Mouse (Mus musculus) MEL (cell line): ENCODE measurements around the gene Dlg5. TPM values are rescaled to one million over a fixed set of nuclear protein-coding genes. Genes with fewer than 3 reads are reported as not detected.

Source experiments
- DNase-seq: peaks from one replicate; pipeline ENCODE4 v3.0.0; 2011; ENCODE audit warnings: low read depth, low spot score
- H3K27ac ChIP-seq: 2 replicates; pipeline ENCODE4 v1.5.1; 2012; ENCODE audit warnings: low read depth, mild to moderate bottlenecking, control low read depth, low read length, moderate library complexity; ENCODE audit not compliant: control insufficient read depth
- H3K27me3 ChIP-seq, 2 experiments: fragments of 150-350 bp in 1 of 2; sonication (generic) in 1 of 2; 2 replicates each; pipeline ENCODE4 v1.6.1; 2012; ENCODE audit warnings: low read length in 2 of 2, mild to moderate bottlenecking in 2 of 2, improper control_type of control experiment in 1 of 2, moderate library complexity in 1 of 2; ENCODE audit not compliant: insufficient read depth in 2 of 2, control insufficient read depth in 1 of 2
- H3K36me3 ChIP-seq, 2 experiments: 2 replicates each; pipeline ENCODE4 v1.6.1; 2012 to 2014; ENCODE audit warnings: low read length in 2 of 2, improper control_type of control experiment in 1 of 2, inconsistent platforms in 1 of 2, mild to moderate bottlenecking in 1 of 2; ENCODE audit not compliant: insufficient read depth in 2 of 2, control insufficient read depth in 1 of 2
- H3K4me1 ChIP-seq, 2 experiments: fragments of 150-350 bp in 1 of 2; sonication (generic) in 1 of 2; 2 replicates each; pipeline ENCODE4 v1.6.1; 2012; ENCODE audit warnings: low read length in 2 of 2, improper control_type of control experiment in 1 of 2, mild to moderate bottlenecking in 1 of 2; ENCODE audit not compliant: insufficient read depth in 2 of 2, control insufficient read depth in 1 of 2
- H3K4me3 ChIP-seq, 2 experiments: fragments of 150-350 bp in 1 of 2; sonication (generic) in 1 of 2; 2 replicates each; pipeline ENCODE4 v1.5.1; 2012; ENCODE audit warnings: low read depth in 2 of 2, low read length in 2 of 2, mild to moderate bottlenecking in 2 of 2, moderate library complexity in 2 of 2, control low read depth in 1 of 2, improper control_type of control experiment in 1 of 2; ENCODE audit not compliant: control insufficient read depth in 1 of 2, insufficient read depth in 1 of 2
- H3K79me2 ChIP-seq: 2 replicates; pipeline ENCODE4 v1.6.1; 2012; ENCODE audit warnings: mild to moderate bottlenecking, low read length, moderate library complexity; ENCODE audit not compliant: control insufficient read depth, poor library complexity, insufficient read depth
- H3K9ac ChIP-seq: 2 replicates; pipeline ENCODE4 v1.6.1; 2012; ENCODE audit warnings: low read depth, mild to moderate bottlenecking, control low read depth, low read length, moderate library complexity; ENCODE audit not compliant: control insufficient read depth, poor library complexity, severe bottlenecking
- H3K9me3 ChIP-seq: fragments of 150-350 bp; sonication (generic); replicated peaks from 2 replicates; pipeline ENCODE4 v1.6.1; 2012; ENCODE audit warnings: mild to moderate bottlenecking, low read length, improper control_type of control experiment, moderate library complexity; ENCODE audit not compliant: insufficient read depth
- E2F4 ChIP-seq: IDR thresholded peaks from 2 replicates; pipeline ENCODE4 v1.6.1; 2011; ENCODE audit warnings: low read depth, low read length, improper control_type of control experiment, borderline replicate concordance
- EP300 ChIP-seq, 2 experiments: IDR thresholded peaks; 2 replicates each; pipeline ENCODE4 v1.6.1; 2011; ENCODE audit warnings: improper control_type of control experiment in 2 of 2, low read length in 2 of 2, low read depth in 1 of 2, mild to moderate bottlenecking in 1 of 2
- GATA1 ChIP-seq: IDR thresholded peaks from 2 replicates; pipeline ENCODE4 v1.6.1; 2011; ENCODE audit warnings: low read depth, low read length, improper control_type of control experiment
- JUND ChIP-seq: IDR thresholded peaks from 2 replicates; pipeline ENCODE4 v1.6.1; 2011; ENCODE audit warnings: low read depth, mild to moderate bottlenecking, improper control_type of control experiment, low read length
- KAT2A ChIP-seq: conservative IDR thresholded peaks from 2 replicates; pipeline ENCODE4 v1.6.1; 2012; ENCODE audit warnings: low read depth, low read length, improper control_type of control experiment, inconsistent platforms
- MAZ ChIP-seq: IDR thresholded peaks from 2 replicates; pipeline ENCODE4 v1.6.1; 2012; ENCODE audit warnings: low read depth, mild to moderate bottlenecking, inconsistent platforms, low read length, improper control_type of control experiment
- MXI1 ChIP-seq: IDR thresholded peaks from 2 replicates; pipeline ENCODE4 v1.6.1; 2011; ENCODE audit warnings: mild to moderate bottlenecking, low read depth, low read length, improper control_type of control experiment
- MYB ChIP-seq: IDR thresholded peaks from 2 replicates; pipeline ENCODE4 v1.6.1; 2011; ENCODE audit warnings: mild to moderate bottlenecking, low read depth, low read length, improper control_type of control experiment
- MYC ChIP-seq: IDR thresholded peaks from 2 replicates; pipeline ENCODE4 v1.6.1; 2011; ENCODE audit warnings: low read depth, mild to moderate bottlenecking, low read length, improper control_type of control experiment, moderate library complexity
- NELFE ChIP-seq: IDR thresholded peaks from 2 replicates; pipeline ENCODE4 v1.6.1; 2011; ENCODE audit warnings: low read depth, low read length, improper control_type of control experiment
- NRF1 ChIP-seq: IDR thresholded peaks from 2 replicates; pipeline ENCODE4 v1.6.1; 2014; ENCODE audit warnings: low read depth, mild to moderate bottlenecking, inconsistent platforms, low read length, improper control_type of control experiment, moderate library complexity; ENCODE audit not compliant: poor library complexity, insufficient read depth, severe bottlenecking
- POLR2A ChIP-seq, 2 experiments: IDR thresholded peaks; 2 replicates each; pipeline ENCODE4 v1.6.1; 2011 to 2012; ENCODE audit warnings: low read length in 2 of 2, mild to moderate bottlenecking in 2 of 2, control low read depth in 1 of 2, improper control_type of control experiment in 1 of 2, low read depth in 1 of 2, moderate library complexity in 1 of 2; ENCODE audit not compliant: control insufficient read depth in 1 of 2, insufficient read depth in 1 of 2, poor library complexity in 1 of 2
- RAD21 ChIP-seq: IDR thresholded peaks from 2 replicates; pipeline ENCODE4 v1.6.1; 2011; ENCODE audit warnings: mild to moderate bottlenecking, low read depth, low read length, improper control_type of control experiment
- SIN3A ChIP-seq: IDR thresholded peaks from 2 replicates; pipeline ENCODE4 v1.6.1; 2012; ENCODE audit warnings: low read length, improper control_type of control experiment, inconsistent platforms
- USF1 ChIP-seq: IDR thresholded peaks from 2 replicates; pipeline ENCODE4 v1.6.1; 2014; ENCODE audit warnings: low read depth, mild to moderate bottlenecking, inconsistent platforms, low read length, improper control_type of control experiment, moderate library complexity
- USF2 ChIP-seq, 2 experiments: IDR thresholded peaks; 2 replicates each; pipeline ENCODE4 v1.6.1; 2011 to 2012; ENCODE audit warnings: improper control_type of control experiment in 2 of 2, low read length in 2 of 2, borderline replicate concordance in 1 of 2, inconsistent platforms in 1 of 2, low read depth in 1 of 2, mild to moderate bottlenecking in 1 of 2; ENCODE audit not compliant: insufficient read depth in 1 of 2
- ZC3H11A ChIP-seq: IDR thresholded peaks from 2 replicates; pipeline ENCODE4 v1.6.1; 2012; ENCODE audit warnings: low read depth, mild to moderate bottlenecking, inconsistent platforms, low read length, improper control_type of control experiment
- ZKSCAN1 ChIP-seq: IDR thresholded peaks from 2 replicates; pipeline ENCODE4 v1.6.1; 2012; ENCODE audit warnings: low read depth, mild to moderate bottlenecking, inconsistent platforms, low read length, improper control_type of control experiment, moderate library complexity
- ZMIZ1 ChIP-seq: IDR thresholded peaks from 2 replicates; pipeline ENCODE4 v1.6.1; 2012; ENCODE audit warnings: low read depth, mild to moderate bottlenecking, inconsistent platforms, low read length, improper control_type of control experiment, moderate library complexity
- ZNF384 ChIP-seq: IDR thresholded peaks from 2 replicates; pipeline ENCODE4 v1.6.1; 2012; ENCODE audit warnings: low read depth, mild to moderate bottlenecking, inconsistent platforms, low read length, improper control_type of control experiment
- polyA plus RNA-seq, 2 experiments: library from polyadenylated mRNA; stranded (reverse) in 1 of 2; unstranded in 1 of 2; fragments of >175 nt in 1 of 2; fragments of >200 nt in 1 of 2; gene quantifications; 2 replicates each; pipeline versions ENCODE4 v1.2.1 to v1.2.4; 2012; ENCODE audit warnings: low replicate concordance in 2 of 2, low read depth in 1 of 2; ENCODE audit not compliant: insufficient read length in 2 of 2, insufficient read depth in 1 of 2, missing spikeins in 1 of 2
- total RNA-seq: library from RNA; depleted of rRNA; stranded (reverse); fragments of 300-350 nt; gene quantifications from 2 replicates; pipeline ENCODE4 v1.2.3, GENCODE M21; 2012

Gene Dlg5
- total and polyA plus RNA-seq, 3 experiments, result not detected

DNA sequence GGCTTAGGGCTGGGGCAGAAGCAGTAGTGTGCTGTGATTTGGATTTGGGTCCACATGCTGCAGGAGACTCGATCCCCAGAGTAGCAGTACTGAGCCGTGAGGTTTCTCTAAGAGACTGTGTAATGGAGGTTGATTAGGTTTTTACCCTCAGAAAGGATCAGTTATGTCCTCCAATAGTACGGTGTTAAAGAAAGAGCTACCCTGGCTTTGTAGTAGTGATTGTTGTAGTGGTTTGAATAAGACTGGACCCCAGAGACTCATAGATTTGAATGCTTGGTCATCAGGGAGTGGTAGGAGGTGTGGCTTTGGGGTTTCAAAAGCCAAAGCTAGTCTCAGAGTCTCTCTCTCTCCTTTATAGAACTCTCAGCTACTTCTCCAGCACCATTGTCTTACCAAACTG is 100.9 kb downstream of the Dlg5 start:
- H3K79me2 ChIP-seq, result no peaks in the 10 kb centered on the region
- H3K4me3 ChIP-seq, result no peak overlapping the region
- no peaks in the 10 kb centered on the region for H3K4me1 ChIP-seq
- no peak overlapping the region for H3K27ac ChIP-seq
- no peak overlapping the region for H3K9ac ChIP-seq
- no peak for TF ChIP-seq USF1
- no peak for TF ChIP-seq EP300 (IDR thresholded peaks at IDR 0.05; ENCODE audit: low read depth in 1 of 2, low read length in 2 of 2)
- no peak for TF ChIP-seq ZNF384
- TF ChIP-seq RAD21, result no peak
- no peak for TF ChIP-seq ZMIZ1
- TF ChIP-seq E2F4, result no peak
- no peak for TF ChIP-seq ZC3H11A
- no peak for TF ChIP-seq USF2 (IDR thresholded peaks at IDR 0.05; ENCODE audit: borderline replicate concordance in 1 of 2, insufficient read depth in 1 of 2, low read depth in 1 of 2, low read length in 2 of 2)
- TF ChIP-seq JUND, result no peak
- no peak for TF ChIP-seq MAZ
- no peak for TF ChIP-seq MYB
- no peaks in the 10 kb centered on the region for H3K9me3 ChIP-seq
- no peaks in the 10 kb centered on the region for H3K27me3 ChIP-seq
- no peak for DNase-seq
- H3K36me3 ChIP-seq, result no peaks in the 10 kb centered on the region

- DNase-seq, result no peak
- Histone ChIP-seq H3K27ac (no peak overlapping the region), H3K4me1 (no peaks in the 10 kb centered on the region), H3K4me3 (no peak overlapping the region), H3K9ac (no peak overlapping the region), H3K9me3 (no peaks in the 10 kb centered on the region), H3K27me3 (no peaks in the 10 kb centered on the region), H3K79me2 (no peaks in the 10 kb centered on the region), H3K36me3 (no peaks in the 10 kb centered on the region)
- no peak for TF ChIP-seq KAT2A
Observed at GRCm38 (mm10) chr14:24144421-24144820, 101.3 kb downstream of the Dlg5 start.

- Histone ChIP-seq H3K27ac (no peak overlapping the region), H3K4me3 (no peak overlapping the region), H3K27me3 (no peaks in the 10 kb centered on the region), H3K36me3 (no peaks in the 10 kb centered on the region), H3K9ac (no peak overlapping the region), H3K79me2 (no peaks in the 10 kb centered on the region), H3K9me3 (no peaks in the 10 kb centered on the region), H3K4me1 (no peaks in the 10 kb centered on the region)
- no peak for DNase-seq
- TF ChIP-seq MAZ (no peak), MYC (no peak), MXI1 (no peak), GATA1 (no peak), POLR2A (IDR thresholded peaks at IDR 0.05; ENCODE audit: control insufficient read depth in 1 of 2, insufficient read depth in 1 of 2, low read depth in 1 of 2, low read length in 2 of 2, poor library complexity in 1 of 2) (no peak), NELFE (no peak), ZKSCAN1 (no peak), ZC3H11A (no peak), NRF1 (no peak), SIN3A (no peak), E2F4 (no peak)
Observed at GRCm38 (mm10) chr14:24142926-24143430, 102.7 kb downstream of the Dlg5 start.
